Mouse (Mus musculus) embryonic facial prominence, embryonic 11.5 days (tissue): ENCODE data around the gene Ccdc58. TPM values are rescaled to one million over a fixed set of nuclear protein-coding genes. Genes with fewer than 3 reads are reported as not detected.

Experiments used
- ATAC-seq: fragments of 200-750 bp; cut with Nextera tagmentation; replicated peaks from 2 replicates; pipeline ENCODE4 v1.8.0; 2017; ENCODE audit warnings: low read depth; ENCODE audit not compliant: insufficient number of reproducible peaks, low FRiP score, low TSS enrichment
- DNase-seq: peaks from one replicate; pipeline ENCODE4 v3.0.0-alpha.2; 2015; ENCODE audit warnings: low spot score
- H3K27ac ChIP-seq: fragments of 300-500 bp; sonication (generic); replicated peaks from 2 replicates; pipeline ENCODE4 v1.5.1; 2014; ENCODE audit warnings: mild to moderate bottlenecking, low read depth, low read length, control low read depth
- H3K27me3 ChIP-seq: fragments of 300-500 bp; sonication (generic); 2 replicates; pipeline ENCODE4 v1.6.1; 2014; ENCODE audit warnings: mild to moderate bottlenecking, low read length, moderate library complexity, mixed read lengths; ENCODE audit not compliant: control insufficient read depth, insufficient read depth
- H3K36me3 ChIP-seq: fragments of 300-500 bp; sonication (generic); replicated peaks from 2 replicates; pipeline ENCODE4 v1.6.1; 2014; ENCODE audit warnings: low read depth, mild to moderate bottlenecking, low read length, moderate library complexity, mixed read lengths; ENCODE audit not compliant: control insufficient read depth, insufficient read depth
- H3K4me1 ChIP-seq: fragments of 300-500 bp; sonication (generic); 2 replicates; pipeline ENCODE4 v1.6.1; 2014; ENCODE audit warnings: low read length, mixed read lengths; ENCODE audit not compliant: control insufficient read depth, insufficient read depth
- H3K4me2 ChIP-seq: fragments of 300-500 bp; sonication (generic); 2 replicates; pipeline ENCODE4 v1.6.1; 2014; ENCODE audit warnings: low read depth, mild to moderate bottlenecking, control low read depth, low read length, moderate library complexity
- H3K4me3 ChIP-seq: fragments of 300-500 bp; sonication (generic); 2 replicates; pipeline ENCODE4 v1.5.1; 2014; ENCODE audit warnings: low read depth, low read length, control low read depth
- H3K9ac ChIP-seq: fragments of 300-500 bp; sonication (generic); replicated peaks from 2 replicates; pipeline ENCODE4 v1.6.1; 2014; ENCODE audit warnings: mild to moderate bottlenecking, control low read depth, low read length
- H3K9me3 ChIP-seq: fragments of 300-500 bp; sonication (generic); replicated peaks from 2 replicates; pipeline ENCODE4 v1.6.1; 2016; ENCODE audit warnings: mild to moderate bottlenecking, low read length, inconsistent platforms, mixed read lengths; ENCODE audit not compliant: control insufficient read depth
- WGBS: fragments of 180-500 bp; shearing (Covaris S2); extraction: QIAGEN DNeasy Blood & Tissue Kit; methylation state at CpG from one replicate; pipeline ENCODE4 v1.1.7; 2014; 5-methylcytosine and 5-hydroxymethylcytosine counted together
- polyA plus RNA-seq: library from polyadenylated mRNA; unstranded; fragments of >200 nt; fragmentation: Nextera tagmentation; extraction: Ambion mirVana; gene quantifications from 2 replicates; pipeline ENCODE4 v1.2.1, GENCODE M21; 2014

The Ccdc58 gene
- polyA plus RNA-seq, 1 experiment from 2014 or later: 113 TPM

GRCm38 (mm10) chr16:36067694-36068093 is 3.8 kb upstream of the Ccdc58 start:
- Histone ChIP-seq H3K4me2 (no peak overlapping the region), H3K9ac (no peak overlapping the region), H3K9me3 (no peaks in the 10 kb centered on the region), H3K36me3 (no peaks in the 10 kb centered on the region), H3K27me3 (no peaks in the 10 kb centered on the region), H3K27ac (no peak overlapping the region), H3K4me3 (no peak overlapping the region), H3K4me1 (no peaks in the 10 kb centered on the region)
- 59% methylated on average over 2 of the region's 2 CpGs for WGBS
- ATAC-seq (no peak), DNase-seq (no peak)

DNA sequence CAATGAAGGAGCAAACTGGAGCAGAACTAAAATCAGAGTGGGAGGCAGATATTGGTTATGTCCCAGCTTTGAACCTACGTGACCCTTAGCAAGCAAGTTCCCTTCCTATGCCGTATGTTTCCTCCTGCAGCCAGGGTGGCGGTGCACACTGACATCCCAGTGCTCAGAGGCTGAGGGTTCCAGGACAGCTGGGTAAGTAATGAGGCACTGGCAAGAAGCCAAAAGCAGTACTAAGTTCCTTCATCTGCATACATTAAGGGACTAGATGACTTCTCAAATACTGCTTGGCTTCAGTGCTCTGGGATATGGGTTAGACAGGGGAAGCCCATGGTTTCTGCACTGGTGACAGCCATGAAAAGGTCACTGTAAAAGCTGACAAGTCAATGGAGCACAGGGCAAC is 3.1 kb upstream of the Ccdc58 start:
- ATAC-seq (no peak), DNase-seq (no peak)
- Histone ChIP-seq H3K9ac (no peak overlapping the region), H3K36me3 (no peaks in the 10 kb centered on the region), H3K27me3 (no peaks in the 10 kb centered on the region), H3K9me3 (no peaks in the 10 kb centered on the region), H3K27ac (no peak overlapping the region), H3K4me2 (no peak overlapping the region), H3K4me1 (no peaks in the 10 kb centered on the region), H3K4me3 (no peak overlapping the region)
- WGBS: 78% methylated on average over 3 of the region's 3 CpGs

DNA sequence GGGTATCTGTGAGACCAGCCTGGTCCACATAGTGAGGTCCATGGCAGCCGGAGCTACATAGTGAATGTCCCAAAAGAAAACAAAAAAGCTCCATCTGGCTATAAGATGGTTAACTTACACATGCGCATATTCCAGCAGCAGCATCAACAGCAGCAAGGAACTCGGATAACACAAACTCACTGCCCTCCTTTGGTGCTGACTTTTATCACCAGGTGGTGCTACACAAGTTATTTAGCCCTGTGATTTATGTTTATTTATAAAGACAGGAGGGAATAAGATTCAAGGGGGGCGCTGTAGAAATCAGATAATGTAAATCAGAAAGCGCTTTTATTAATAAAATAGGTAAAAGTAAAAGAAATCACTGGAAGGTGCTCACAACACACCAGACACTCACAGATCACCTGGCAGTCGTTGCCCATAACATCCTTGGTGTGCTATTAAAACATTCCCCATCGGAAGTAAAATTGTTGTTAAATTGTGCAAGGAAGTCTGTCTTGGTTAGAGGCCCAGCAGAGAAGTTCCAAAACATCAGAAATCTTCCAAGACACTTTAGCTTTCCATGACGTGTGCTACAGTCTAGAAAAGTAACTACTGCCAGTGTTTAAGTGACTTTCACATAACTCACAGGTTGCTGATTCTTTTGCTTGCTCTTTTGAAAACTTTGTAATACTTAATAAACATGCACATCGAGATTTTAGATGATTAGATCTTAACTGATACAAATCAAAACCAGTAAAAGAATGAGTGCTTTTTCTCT is 1.5 kb upstream of the Ccdc58 start:
- no peak for ATAC-seq
- no peak overlapping the region for H3K9ac ChIP-seq
- H3K27me3 ChIP-seq: no peaks in the 10 kb centered on the region
- H3K4me3 ChIP-seq: peak overlapping the region; percentile 76
- H3K27ac ChIP-seq: no peak overlapping the region
- no peaks in the 10 kb centered on the region for H3K9me3 ChIP-seq
- no peaks in the 10 kb centered on the region for H3K36me3 ChIP-seq
- DNase-seq: no peak
- H3K4me2 ChIP-seq: peak overlapping the region; percentile 45
- H3K4me1 ChIP-seq: no peaks in the 10 kb centered on the region
- WGBS: 42% methylated on average over 9 of the region's 9 CpGs

DNA sequence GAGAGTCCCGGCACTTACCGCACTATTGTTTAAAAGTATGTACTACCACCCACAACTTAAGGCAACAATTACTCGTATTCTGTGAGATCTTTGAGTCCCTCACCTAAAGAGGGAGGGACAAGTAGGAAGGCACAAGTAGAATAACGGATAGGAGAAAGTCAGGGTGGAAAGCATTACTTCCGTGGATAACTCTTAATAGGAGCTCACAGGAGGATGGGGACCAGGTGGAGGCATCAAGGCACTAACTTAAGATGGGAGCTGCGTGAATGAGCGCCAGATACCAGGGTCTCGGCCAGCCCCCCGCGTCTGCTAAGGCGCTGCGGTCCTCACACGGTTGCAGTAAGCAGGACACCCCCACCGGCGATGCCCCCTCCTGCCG is 425 bp upstream of the Ccdc58 start:
- ATAC-seq (peak; percentile 0; the same call in 1 of the 2 replicates), DNase-seq (no peak)
- H3K9me3 ChIP-seq: no peaks in the 10 kb centered on the region
- peak overlapping the region; percentile 76 for H3K4me3 ChIP-seq
- H3K36me3 ChIP-seq: no peaks in the 10 kb centered on the region
- 0% methylated on average over 16 of the region's 16 CpGs for WGBS
- no peaks in the 10 kb centered on the region for H3K4me1 ChIP-seq
- H3K4me2 ChIP-seq: peak overlapping the region; percentile 45
- peak overlapping the region; percentile 97 for H3K27ac ChIP-seq
- peak overlapping the region; percentile 87 for H3K9ac ChIP-seq
- H3K27me3 ChIP-seq: no peaks in the 10 kb centered on the region

DNA sequence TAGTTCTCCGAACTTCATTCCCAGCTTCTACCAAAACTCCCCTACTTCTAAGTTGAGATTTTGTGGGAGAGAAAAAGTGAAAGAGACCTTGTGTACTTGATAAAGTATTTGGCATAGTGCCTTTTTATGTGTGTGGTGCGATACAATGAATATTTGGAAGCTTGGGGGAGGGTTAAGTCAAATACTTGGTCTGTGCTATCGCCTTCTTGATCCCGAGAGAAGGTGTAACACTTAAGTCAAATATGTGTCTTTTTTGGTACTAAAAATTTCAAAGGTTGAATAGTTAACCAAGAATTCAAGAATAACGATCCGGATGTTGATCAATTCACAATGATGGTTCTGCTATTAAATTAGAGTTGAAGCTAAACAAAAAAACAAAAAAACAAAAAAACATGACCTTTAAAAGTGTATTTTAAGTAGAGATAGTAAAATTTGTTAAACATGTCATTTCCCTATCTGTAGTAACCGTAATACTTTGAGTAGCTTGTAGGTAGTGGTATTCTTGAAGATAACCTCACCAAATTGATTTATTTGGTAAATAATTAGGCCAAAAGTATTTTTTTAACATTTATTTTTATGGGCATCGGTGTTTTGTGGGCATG is 1.0 kb downstream of the Ccdc58 start:
- H3K9me3 ChIP-seq: no peaks in the 10 kb centered on the region
- H3K4me3 ChIP-seq: peak overlapping the region; percentile 76
- H3K4me1 ChIP-seq: no peaks in the 10 kb centered on the region
- 29% methylated on average over 8 of the region's 8 CpGs for WGBS
- no peaks in the 10 kb centered on the region for H3K27me3 ChIP-seq
- peak overlapping the region; percentile 97 for H3K27ac ChIP-seq
- peak overlapping the region; percentile 87 for H3K9ac ChIP-seq
- H3K4me2 ChIP-seq: peak overlapping the region; percentile 45
- no peak for DNase-seq
- no peak for ATAC-seq
- no peaks in the 10 kb centered on the region for H3K36me3 ChIP-seq

GRCm38 (mm10) chr16:36074772-36075171 is 3.3 kb downstream of the Ccdc58 start:
- no peak for DNase-seq
- no peak for ATAC-seq
- no peaks in the 10 kb centered on the region for H3K4me1 ChIP-seq
- 90% methylated on average over 3 of the region's 3 CpGs for WGBS
- H3K27me3 ChIP-seq: no peaks in the 10 kb centered on the region
- H3K4me2 ChIP-seq: no peak overlapping the region
- H3K4me3 ChIP-seq: no peak overlapping the region
- no peak overlapping the region for H3K27ac ChIP-seq
- H3K9me3 ChIP-seq: no peaks in the 10 kb centered on the region
- H3K36me3 ChIP-seq: no peaks in the 10 kb centered on the region
- no peak overlapping the region for H3K9ac ChIP-seq

GRCm38 (mm10) chr16:36079916-36080315 is 8.4 kb downstream of the Ccdc58 start:
- Histone ChIP-seq H3K36me3 (no peaks in the 10 kb centered on the region), H3K4me1 (no peaks in the 10 kb centered on the region), H3K9ac (no peak overlapping the region), H3K27ac (no peak overlapping the region), H3K27me3 (no peaks in the 10 kb centered on the region), H3K9me3 (no peaks in the 10 kb centered on the region), H3K4me3 (no peak overlapping the region), H3K4me2 (no peak overlapping the region)
- DNase-seq (no peak), ATAC-seq (no peak)
- 93% methylated on average over 3 of the region's 3 CpGs for WGBS

- Histone ChIP-seq H3K4me3 (no peak overlapping the region), H3K9me3 (no peaks in the 10 kb centered on the region), H3K27me3 (no peaks in the 10 kb centered on the region), H3K4me2 (no peak overlapping the region), H3K9ac (no peak overlapping the region), H3K4me1 (no peaks in the 10 kb centered on the region), H3K27ac (no peak overlapping the region), H3K36me3 (no peaks in the 10 kb centered on the region)
- 79% methylated on average over 4 of the region's 4 CpGs for WGBS
- ATAC-seq (no peak), DNase-seq (no peak)
Measured at GRCm38 (mm10) chr16:36087846-36088245, 16.4 kb downstream of the Ccdc58 start.
